Mouse (Mus musculus): ENCODE results near the gene Hnrnpul2. TPM values are rescaled to one million over a fixed set of nuclear protein-coding genes. Genes with fewer than 3 reads are reported as not detected.

Hnrnpul2 gene
- 10 to 100 TPM; 73.5 to 83.1 TPM for total RNA-seq (2021)
- long read RNA-seq, experiment 1, partial matches to known transcripts = 14 of 14 reads
- long read RNA-seq, experiment 1, other reads (novel, unspliced or antisense) = 0 of 14 reads
- long read RNA-seq, experiment 2, full-length matches to known transcripts = 3 of 5 reads
- long read RNA-seq, experiment 2, partial matches to known transcripts = 2 of 5 reads
- long read RNA-seq, experiment 2, other reads (novel, unspliced or antisense) = 0 of 5 reads

GRCm38 (mm10) chr19:8819596-8820423, at the start of gene Hnrnpul2:
Gene Hnrnpul2 (plus strand): TSS chr19:8820010.
- peak; percentile 95 to 97 for DNase-seq (ENCODE audit: low spot score in 2 of 2)

- DNase-seq (ENCODE audit: low spot score in 2 of 2) = peak; percentile 73 to 74
These were observed 49.1 kb upstream of the Hnrnpul2 start, which contains the start of gene Tmem223 for GRCm38 (mm10) chr19:8770567-8771270. Gene Tmem223 (plus strand): TSS chr19:8770996.

- DNase-seq (ENCODE audit: low spot score in 2 of 2) = no peak
These were observed 46.8 kb upstream of the Hnrnpul2 start for GRCm38 (mm10) chr19:8772996-8773395.

GRCm38 (mm10) chr19:8773409-8773808, 46.4 kb upstream of the Hnrnpul2 start:
- no peak for DNase-seq (ENCODE audit: low spot score in 2 of 2)

GRCm38 (mm10) chr19:8774086-8774835, 45.5 kb upstream of the Hnrnpul2 start, which contains the start of gene Tmem179b:
Gene Tmem179b (minus strand): TSS chr19:8774467.
- peak; percentile 83 to 94 for DNase-seq (ENCODE audit: low spot score in 2 of 2)

- no peak for DNase-seq (ENCODE audit: low spot score in 2 of 2)
These were observed 44.8 kb upstream of the Hnrnpul2 start for GRCm38 (mm10) chr19:8774951-8775421.

- DNase-seq (ENCODE audit: low spot score in 2 of 2) = peak; percentile 68 to 82
These were observed 33.6 kb upstream of the Hnrnpul2 start, which contains the start of gene Taf6l for GRCm38 (mm10) chr19:8786008-8786781. Gene Taf6l (minus strand): TSS chr19:8786417.

- no peak for DNase-seq (ENCODE audit: low spot score in 2 of 2)
These were observed 31.3 kb upstream of the Hnrnpul2 start for GRCm38 (mm10) chr19:8788521-8788920.

- no peak for DNase-seq (ENCODE audit: low spot score in 2 of 2)
These were observed 30.6 kb upstream of the Hnrnpul2 start for GRCm38 (mm10) chr19:8789171-8789570.

GRCm38 (mm10) chr19:8790171-8790570, 29.6 kb upstream of the Hnrnpul2 start:
- DNase-seq (ENCODE audit: low spot score in 2 of 2) = no peak

- DNase-seq (ENCODE audit: low spot score in 2 of 2) = peak; percentile 77 to 81
These were observed 21.4 kb upstream of the Hnrnpul2 start, which contains the start of gene Polr2g for GRCm38 (mm10) chr19:8798264-8798946. Gene Polr2g (minus strand): TSS chr19:8798577.

GRCm38 (mm10) chr19:8798947-8799315, 20.9 kb upstream of the Hnrnpul2 start:
- no peak for DNase-seq (ENCODE audit: low spot score in 2 of 2)

GRCm38 (mm10) chr19:8802130-8802821, 17.5 kb upstream of the Hnrnpul2 start, which contains the start of gene Zbtb3:
Gene Zbtb3 (plus strand): TSS chr19:8802555.
- DNase-seq (ENCODE audit: low spot score in 2 of 2) = peak; percentile 64 to 92

GRCm38 (mm10) chr19:8803204-8803780, 16.5 kb upstream of the Hnrnpul2 start:
- DNase-seq (ENCODE audit: low spot score in 2 of 2) = no peak

- no peak for DNase-seq (ENCODE audit: low spot score in 2 of 2)
These were observed 15.7 kb upstream of the Hnrnpul2 start for GRCm38 (mm10) chr19:8803879-8804660.

- no peak for DNase-seq (ENCODE audit: low spot score in 2 of 2)
These were observed 13.0 kb upstream of the Hnrnpul2 start for GRCm38 (mm10) chr19:8806810-8807209.

- no peak for DNase-seq (ENCODE audit: low spot score in 2 of 2)
These were observed 4.0 kb upstream of the Hnrnpul2 start for GRCm38 (mm10) chr19:8815812-8816211.
